Comparison of ENCODE assay signal across 16 mouse cellular contexts in genomic region chr9:23386201-23386600, GRCm38 (mm10).
DNase-seq lines count a peak whose midpoint lies in the region; ATAC-seq and TF ChIP-seq lines count a peak whose summit lies in the region.
"Had no signal": no experiment of that assay in that cellular context is flagged by ENCODE, and none has a peak within 500 bp of the region (broad histone marks: within the 10 kb centered on the region; RNA-seq: fewer than 3 reads in every experiment).

No protein-coding gene starts in this region.

- H3K27ac ChIP-seq in forebrain, embryonic 12.5 days: 0 out of 2 replicates have a peak overlapping the region, but pooled peaks have one; percentile 19
- H3K27ac ChIP-seq in forebrain, postnatal 0 days (ENCODE audit: low read depth, low read length): no peak overlapping the region
- H3K27ac ChIP-seq in heart, embryonic 16.5 days (ENCODE audit: low read length): 0 out of 2 replicates have a peak overlapping the region, but pooled peaks have one; percentile 15
- H3K27ac ChIP-seq in heart, adult 2 months: no peak overlapping the region
- no peak overlapping the region for H3K27ac ChIP-seq in forebrain, embryonic 16.5 days (ENCODE audit: low read length)
- H3K27ac ChIP-seq: hindbrain, embryonic 10.5 days; neural tube, embryonic 12.5 days; stomach, embryonic 15.5 days had no signal

- no peak for TF ChIP-seq POLR2A in heart, adult 2 months (IDR thresholded peaks at IDR 0.05; ENCODE audit: insufficient read depth, low read depth, low read length)

- H3K9ac ChIP-seq in forebrain, embryonic 12.5 days: no peak overlapping the region
- no peak overlapping the region for H3K9ac ChIP-seq in forebrain, postnatal 0 days
- no peak overlapping the region for H3K9ac ChIP-seq in heart, embryonic 16.5 days (ENCODE audit: low read length)
- H3K9ac ChIP-seq in heart, adult 2 months (ENCODE audit: low read depth, low read length): no peak overlapping the region
- H3K9ac ChIP-seq in forebrain, embryonic 16.5 days (replicated peaks; ENCODE audit: low read depth, low read length): no peak overlapping the region
- H3K9ac ChIP-seq: neural tube, embryonic 12.5 days; stomach, embryonic 15.5 days had no signal

- no peaks in the 10 kb centered on the region for H3K36me3 ChIP-seq in forebrain, embryonic 12.5 days (replicated peaks)
- H3K36me3 ChIP-seq in forebrain, postnatal 0 days (ENCODE audit: insufficient read depth): no peaks in the 10 kb centered on the region
- no peaks in the 10 kb centered on the region for H3K36me3 ChIP-seq in heart, embryonic 16.5 days (ENCODE audit: control insufficient read depth, insufficient read depth)
- no peaks in the 10 kb centered on the region for H3K36me3 ChIP-seq in heart, adult 2 months (ENCODE audit: control insufficient read depth, insufficient read depth, low read length)
- H3K36me3 ChIP-seq in forebrain, embryonic 16.5 days (ENCODE audit: control insufficient read depth, insufficient read depth): no peaks in the 10 kb centered on the region
- H3K36me3 ChIP-seq: hindbrain, embryonic 10.5 days; neural tube, embryonic 12.5 days; stomach, embryonic 15.5 days had no signal

- DNase-seq in forebrain, postnatal 0 days: no peak
- DNase-seq in heart, adult 2 months: no peak
- peak; percentile 48 for DNase-seq in NIH3T3 (ENCODE audit: low read depth)
- DNase-seq in frontal cortex, postnatal 36 days (ENCODE audit: low spot score in 2 of 2): no peak
- DNase-seq in kidney, adult 11 months: no peak
- DNase-seq: adrenal gland, postnatal 25 days; B cell, adult 2 months; cerebellum, adult 18-20 months; spleen, adult 18-20 months had no signal

- H3K9me3 ChIP-seq in forebrain, embryonic 12.5 days: no peaks in the 10 kb centered on the region
- H3K9me3 ChIP-seq in forebrain, postnatal 0 days (ENCODE audit: low read length): no peaks in the 10 kb centered on the region
- H3K9me3 ChIP-seq in heart, embryonic 16.5 days (replicated peaks; ENCODE audit: control insufficient read depth, low read length): no peaks in the 10 kb centered on the region
- H3K9me3 ChIP-seq in forebrain, embryonic 16.5 days (ENCODE audit: control insufficient read depth, low read length): no peaks in the 10 kb centered on the region
- H3K9me3 ChIP-seq: hindbrain, embryonic 10.5 days; neural tube, embryonic 12.5 days; stomach, embryonic 15.5 days had no signal

- intact Hi-C loops in heart, adult 2 months (cut with DNase I): no loop called here

- 60% methylated on average over 3 of the region's 3 CpGs for WGBS in forebrain, embryonic 12.5 days
- 41% methylated on average over 3 of the region's 3 CpGs for WGBS in forebrain, postnatal 0 days
- WGBS in heart, embryonic 16.5 days: 35% methylated on average over 3 of the region's 3 CpGs
- 59% methylated on average over 3 of the region's 3 CpGs for WGBS in heart, adult 2 months
- 39% methylated on average over 3 of the region's 3 CpGs for WGBS in forebrain, embryonic 16.5 days

- no peak overlapping the region for H3K4me2 ChIP-seq in forebrain, embryonic 12.5 days
- H3K4me2 ChIP-seq in forebrain, postnatal 0 days (ENCODE audit: low read depth): no peak overlapping the region
- H3K4me2 ChIP-seq in heart, embryonic 16.5 days (ENCODE audit: low read depth, low read length): no peak overlapping the region
- H3K4me2 ChIP-seq in forebrain, embryonic 16.5 days (ENCODE audit: low read length): no peak overlapping the region
- H3K4me2 ChIP-seq: liver, embryonic 11.5 days; neural tube, embryonic 12.5 days; stomach, embryonic 15.5 days had no signal

- TF ChIP-seq EP300 in heart, adult 2 months (IDR thresholded peaks at IDR 0.05; ENCODE audit: insufficient read depth, low read depth, low read length): no peak

- no peak for TF ChIP-seq CTCF in forebrain, postnatal 0 days (IDR thresholded peaks at IDR 0.05; ENCODE audit: low read depth)
- TF ChIP-seq CTCF in heart, adult 2 months (IDR thresholded peaks at IDR 0.05): no peak

- ATAC-seq in forebrain, embryonic 12.5 days (ENCODE audit: low FRiP score): peak; percentile 36; the same call in 1 of the 2 replicates
- no peak for ATAC-seq in forebrain, postnatal 0 days
- ATAC-seq in heart, embryonic 16.5 days (replicated peaks; ENCODE audit: extremely low read depth, insufficient read depth, low FRiP score): no peak
- peak; percentile 33; the same call in 1 of the 2 replicates for ATAC-seq in forebrain, embryonic 16.5 days

- no peak overlapping the region for H3K4me3 ChIP-seq in forebrain, embryonic 12.5 days (replicated peaks)
- no peak overlapping the region for H3K4me3 ChIP-seq in forebrain, postnatal 0 days (ENCODE audit: low read depth, low read length)
- H3K4me3 ChIP-seq in heart, embryonic 16.5 days (ENCODE audit: low read length): no peak overlapping the region
- no peak overlapping the region for H3K4me3 ChIP-seq in heart, adult 2 months
- H3K4me3 ChIP-seq in forebrain, embryonic 16.5 days (replicated peaks; ENCODE audit: low read length): no peak overlapping the region
- H3K4me3 ChIP-seq: hindbrain, embryonic 10.5 days; neural tube, embryonic 12.5 days; stomach, embryonic 15.5 days had no signal

- no peaks in the 10 kb centered on the region for H3K27me3 ChIP-seq in forebrain, embryonic 12.5 days
- H3K27me3 ChIP-seq in forebrain, postnatal 0 days (ENCODE audit: insufficient read depth, low read length): no peaks in the 10 kb centered on the region
- no peaks in the 10 kb centered on the region for H3K27me3 ChIP-seq in heart, embryonic 16.5 days (ENCODE audit: control insufficient read depth, insufficient read depth, low read length)
- H3K27me3 ChIP-seq in heart, adult 2 months (ENCODE audit: control insufficient read depth, insufficient read depth, low read length): no peaks in the 10 kb centered on the region
- H3K27me3 ChIP-seq in forebrain, embryonic 16.5 days (replicated peaks; ENCODE audit: control insufficient read depth, insufficient read depth, low read length): no peaks in the 10 kb centered on the region
- H3K27me3 ChIP-seq: neural tube, embryonic 12.5 days; stomach, embryonic 15.5 days had no signal

- H3K4me1 ChIP-seq in forebrain, embryonic 12.5 days: 0 out of 2 replicates have a peak, but pooled peaks cover 8% of the 10 kb centered on the region
- H3K4me1 ChIP-seq in forebrain, postnatal 0 days (ENCODE audit: insufficient read depth): no peaks in the 10 kb centered on the region
- H3K4me1 ChIP-seq in heart, embryonic 16.5 days (ENCODE audit: control insufficient read depth, insufficient read depth, low read length): peaks cover 19% of the 10 kb centered on the region
- peaks cover 1% of the 10 kb centered on the region; the same call in 1 of the 2 replicates for H3K4me1 ChIP-seq in heart, adult 2 months (ENCODE audit: control insufficient read depth, insufficient read depth, low read length)
- H3K4me1 ChIP-seq in forebrain, embryonic 16.5 days (replicated peaks; ENCODE audit: control insufficient read depth, insufficient read depth, low read length): no peaks in the 10 kb centered on the region; the same call in 1 of the 2 replicates
- H3K4me1 ChIP-seq: hindbrain, embryonic 10.5 days; neural tube, embryonic 12.5 days had no signal

- H3K79me2 ChIP-seq in heart, adult 2 months (replicated peaks; ENCODE audit: control insufficient read depth, insufficient read depth, low read length): no peaks in the 10 kb centered on the region

Comparison
In these comparisons a context has a peak if more than half of its experiments do, and no peak if none do; other contexts are left out.
1. ATAC-seq: peak in forebrain, embryonic 12.5 days (single experiment) and forebrain, embryonic 16.5 days (single experiment); none in forebrain, postnatal 0 days (single experiment) and heart, embryonic 16.5 days (single experiment).
2. H3K27ac ChIP-seq: peak in forebrain, embryonic 12.5 days (single experiment) and heart, embryonic 16.5 days (single experiment); none in forebrain, postnatal 0 days (single experiment), heart, adult 2 months (single experiment) and forebrain, embryonic 16.5 days (single experiment).